Mouse (Mus musculus): Measurements from ENCODE around the gene Acsl5.

DNA sequence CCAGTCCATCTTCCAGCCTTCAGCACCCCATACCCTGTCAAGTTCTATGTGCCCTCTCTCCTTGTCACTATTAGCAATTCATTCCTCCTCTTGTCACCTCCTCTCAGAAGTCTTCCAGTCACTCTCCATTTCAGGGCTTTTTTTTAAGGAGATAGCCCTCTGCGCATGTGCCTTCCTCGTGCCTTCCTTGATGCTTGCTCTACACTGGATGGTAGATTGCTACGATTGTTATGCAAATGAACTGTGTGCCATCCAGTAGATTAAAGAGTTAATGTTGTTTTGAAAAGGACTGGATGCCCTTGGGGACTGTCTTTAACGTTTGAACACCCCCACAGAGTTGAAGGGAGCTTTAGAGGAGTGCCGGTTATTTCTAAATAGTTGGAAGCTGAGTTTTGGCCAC lies 25.1 kb upstream of the Acsl5 start:
- TF ChIP-seq POLR2A (IDR thresholded peaks at IDR 0.05; ENCODE audit: low read depth, low read length): no peak
- no peak for TF ChIP-seq CTCF (IDR thresholded peaks at IDR 0.05; ENCODE audit: extremely low read depth, insufficient read depth, insufficient read length, insufficient replicate concordance)
